Mouse (Mus musculus) kidney, adult 9 months (tissue): ENCODE measurements around the gene Atrn.
"Not testable (repeated sequence)": the region's sequence is repeated elsewhere in the genome, so short reads cannot be mapped to it uniquely, and the experiment has no call there.

Experiments
- DNase-seq: peaks from one replicate; pipeline ENCODE4 v3.0.0; 2022

The Atrn gene

DNA sequence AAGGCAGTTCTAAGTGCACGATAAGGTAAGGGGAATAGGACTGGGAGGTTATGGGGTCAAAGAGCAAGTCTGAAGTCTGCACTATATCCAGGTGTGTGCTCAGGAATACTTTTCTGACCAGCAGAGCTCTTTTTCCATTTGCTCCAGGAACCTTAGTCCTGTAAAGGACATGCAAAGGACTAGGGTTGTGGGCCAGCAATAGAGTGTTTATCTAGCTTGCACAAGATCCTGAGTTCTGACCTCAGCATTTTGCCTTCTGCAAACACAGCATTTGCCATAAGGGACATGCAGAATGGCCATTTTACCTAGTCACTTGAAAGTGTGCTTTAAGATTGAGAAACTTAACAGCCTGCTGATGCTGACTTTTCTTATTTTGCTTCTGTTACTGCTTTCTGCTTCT, 58.7 kb downstream of the Atrn start:
- DNase-seq, result no peak

DNA sequence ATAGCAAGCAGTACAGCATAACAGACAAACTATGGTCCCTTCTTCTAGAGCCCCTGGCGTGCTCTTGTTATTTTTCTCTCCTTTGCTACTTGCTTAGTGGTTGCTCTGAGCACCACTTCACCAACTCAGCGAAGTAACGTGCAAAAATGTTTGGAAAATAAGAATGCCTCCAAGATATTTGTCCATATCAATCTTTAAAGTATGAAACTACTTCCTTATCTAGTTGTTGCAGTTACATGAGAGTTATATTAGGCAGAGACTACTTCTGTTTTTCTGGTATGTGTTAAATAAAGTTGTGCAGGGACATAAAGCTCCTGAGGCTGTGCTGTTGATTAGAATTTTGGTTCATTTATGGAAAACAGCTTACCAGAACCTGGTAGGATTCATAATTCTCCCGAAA, 64.7 kb downstream of the Atrn start:
- no peak for DNase-seq

DNA sequence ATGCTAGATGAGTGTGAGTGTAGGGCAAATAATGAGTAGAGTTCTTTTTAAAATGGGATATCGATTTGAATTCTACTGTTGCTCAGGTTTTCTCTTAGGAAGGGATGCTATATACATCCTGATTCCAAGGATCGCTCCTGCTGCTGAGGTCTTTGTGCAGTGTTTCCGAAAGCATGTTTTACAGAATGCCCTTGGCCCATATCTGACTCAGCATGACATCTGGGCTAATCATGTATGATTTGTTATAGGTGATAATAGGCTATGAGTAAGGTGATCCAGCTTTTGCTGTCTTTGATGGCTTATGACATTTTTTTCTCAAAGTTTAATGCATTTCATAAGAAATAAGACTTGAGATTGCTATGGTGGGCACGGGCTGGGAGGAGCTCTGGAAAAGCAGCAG, 66.1 kb downstream of the Atrn start:
- no peak for DNase-seq

DNA sequence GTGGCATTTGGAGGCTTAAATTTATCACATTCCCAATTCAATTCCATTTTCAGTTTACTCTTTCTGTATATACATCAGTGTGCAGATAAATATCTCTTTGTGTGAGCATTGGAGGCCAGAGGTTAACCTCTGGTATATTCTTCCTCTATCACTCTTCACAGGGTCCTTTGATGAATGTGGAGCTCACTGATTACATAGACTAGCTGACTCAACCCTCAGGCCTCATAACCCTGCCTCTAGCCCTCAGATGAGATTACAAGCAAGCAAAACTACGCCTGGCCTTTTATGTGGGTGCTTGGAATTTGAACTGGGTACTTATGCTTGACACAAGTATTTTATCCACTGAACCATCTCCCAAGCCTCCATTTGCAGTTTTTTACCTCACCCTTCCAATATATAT, 68.6 kb downstream of the Atrn start:
- DNase-seq, result no peak

DNA sequence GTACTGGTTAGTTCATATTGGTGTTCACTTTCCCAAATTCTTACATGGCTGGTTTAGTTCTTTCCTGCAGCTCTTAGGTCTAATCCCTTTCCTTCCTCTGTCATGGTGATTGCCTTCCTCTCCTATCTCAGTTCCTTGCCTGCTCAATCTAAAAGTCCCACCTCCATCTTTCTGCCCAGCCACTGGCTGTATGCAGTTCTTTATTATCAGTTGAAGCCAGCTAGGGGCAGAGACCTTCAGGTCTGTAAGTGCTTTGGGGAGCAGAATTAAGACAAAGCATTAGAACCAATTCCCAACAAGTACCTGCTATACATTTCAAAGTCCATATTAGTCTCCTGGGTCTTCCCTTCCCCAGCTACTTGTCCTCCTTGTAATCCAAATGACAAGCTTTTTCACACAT, 71.3 kb downstream of the Atrn start:
- DNase-seq, result no peak

DNA sequence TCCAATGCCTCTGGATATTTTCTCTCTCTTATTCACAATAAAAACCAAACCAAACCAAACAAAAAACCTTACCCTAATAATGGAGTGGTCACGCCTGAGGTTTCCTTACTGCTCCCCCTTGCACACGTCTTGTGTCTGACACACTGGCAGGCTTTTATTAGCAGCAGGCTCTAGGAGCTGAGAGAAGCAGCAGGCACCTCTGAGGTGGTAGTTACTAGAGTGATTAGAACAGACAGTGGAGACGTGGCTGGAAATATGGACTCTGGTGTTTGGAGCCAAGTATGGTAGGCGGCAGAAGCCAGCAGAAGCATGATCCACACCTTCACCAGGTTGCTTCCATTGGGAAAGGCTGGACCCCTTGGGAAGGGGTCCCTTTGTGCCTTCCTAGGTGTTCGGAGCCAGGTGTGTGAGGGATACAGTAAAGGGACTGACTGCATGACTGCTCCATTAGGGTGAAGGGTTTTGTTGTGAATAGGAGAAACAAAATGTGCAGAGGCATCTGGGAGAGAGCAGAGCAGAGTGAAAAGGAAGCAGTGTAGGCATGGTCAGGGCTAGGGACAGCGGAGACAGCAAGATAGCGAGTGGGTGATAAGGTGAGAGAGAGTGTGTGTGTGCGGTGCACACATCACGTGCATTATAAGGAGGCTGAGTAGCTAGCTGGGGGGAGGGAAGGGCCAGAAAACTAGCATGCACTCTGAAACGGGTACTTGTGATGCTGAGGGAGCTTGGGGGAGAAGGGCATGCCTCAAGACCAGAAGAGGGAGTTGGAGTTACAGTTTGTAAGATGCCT, 72.0 kb downstream of the Atrn start:
- no peak for DNase-seq

DNA sequence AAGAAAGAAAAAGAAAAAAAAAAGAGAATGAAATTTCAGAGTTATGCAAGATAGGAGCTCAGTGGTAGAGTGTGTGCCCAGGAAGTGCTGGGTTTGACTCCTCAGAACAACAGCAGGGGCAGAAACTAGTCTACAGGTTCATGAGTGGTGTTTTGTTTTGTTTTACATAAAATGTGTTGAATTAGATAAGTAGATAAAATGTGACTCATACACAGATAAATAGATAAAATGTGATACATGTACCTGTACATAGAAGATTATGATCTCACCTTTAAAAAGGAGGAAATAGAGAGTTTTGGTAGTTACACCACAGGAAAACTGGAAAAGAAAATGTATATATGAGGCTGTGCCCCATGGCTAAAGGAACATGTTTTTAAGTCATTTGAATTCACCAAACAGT, 72.8 kb downstream of the Atrn start:
- DNase-seq, result no peak

DNA sequence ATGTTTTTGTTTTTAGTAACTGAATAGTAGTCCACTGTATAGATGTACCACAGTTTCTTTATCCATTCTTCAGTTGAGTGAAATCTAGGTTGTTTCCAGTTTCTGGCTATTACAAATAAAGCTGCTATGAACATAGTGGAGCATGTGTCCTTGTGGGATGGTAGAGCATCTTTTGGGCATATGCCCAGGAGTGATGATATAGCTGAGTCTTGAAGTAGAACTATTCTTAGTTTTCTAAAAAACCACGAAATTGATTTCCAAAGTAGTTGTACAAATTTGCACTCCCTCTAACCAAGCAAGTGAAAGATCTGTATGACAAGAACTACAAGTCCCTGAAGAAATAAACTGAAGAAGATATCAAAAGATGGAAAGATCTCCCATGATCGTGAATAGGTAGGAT, 86.5 kb downstream of the Atrn start:
- DNase-seq, result no peak

DNA sequence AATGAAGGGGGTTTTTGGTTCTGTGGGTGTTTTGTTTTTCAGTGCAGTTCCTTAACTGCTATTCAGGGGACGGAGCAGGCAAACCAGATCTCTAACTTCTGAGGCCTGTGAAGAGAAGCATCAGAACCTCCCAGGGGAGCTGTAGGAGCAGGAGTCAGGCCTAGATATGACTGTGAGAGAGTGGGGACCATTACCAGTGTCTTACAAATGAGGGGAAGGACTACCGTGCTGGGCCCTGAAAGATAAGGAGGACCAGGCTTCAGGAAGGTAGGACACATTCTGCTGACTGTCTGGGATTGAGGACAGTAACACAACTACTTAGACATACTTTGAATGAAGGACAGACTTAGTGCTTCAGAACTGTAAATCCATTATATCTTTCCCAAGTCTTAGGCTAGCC, 102.8 kb downstream of the Atrn start:
- DNase-seq, result no peak

DNA sequence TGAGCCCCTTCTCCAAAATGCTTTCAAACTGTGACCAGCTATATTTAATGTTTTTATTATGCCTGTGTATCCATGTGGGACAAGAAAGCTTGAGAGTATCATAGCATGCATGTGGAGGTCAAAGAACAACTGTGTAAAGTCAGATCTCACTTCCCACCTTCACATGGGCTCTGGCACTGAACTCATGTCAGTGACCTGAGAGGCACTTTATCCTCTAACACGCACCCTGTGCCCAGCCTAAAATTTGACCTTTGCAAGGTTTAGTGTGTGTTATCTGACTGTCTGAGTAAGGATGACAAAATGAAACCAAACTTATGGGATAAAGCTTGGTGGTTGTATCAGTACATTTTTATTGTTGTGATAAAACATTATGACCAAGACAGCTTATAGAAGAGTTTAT, 104.3 kb downstream of the Atrn start:
- DNase-seq, result no peak

DNA sequence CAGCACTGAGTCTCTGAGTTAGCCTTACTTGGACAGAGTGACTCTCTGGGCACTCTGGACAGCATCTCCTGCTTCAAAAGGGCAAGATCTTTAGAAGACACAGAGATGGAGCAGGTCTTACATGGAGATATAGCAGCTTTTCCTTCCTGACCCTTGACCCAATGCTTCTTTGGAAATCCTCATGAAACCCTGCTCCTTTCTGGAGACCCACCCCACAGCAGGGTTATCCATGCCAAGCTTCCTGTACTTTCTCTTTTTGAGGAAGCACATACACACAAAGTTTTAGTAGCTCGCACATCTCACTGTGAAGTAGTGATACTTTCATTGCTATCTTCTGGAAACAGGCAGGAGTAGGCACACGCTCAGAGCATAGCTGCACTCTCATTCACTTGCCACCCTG, 118.9 kb downstream of the Atrn start:
- no peak for DNase-seq

DNA sequence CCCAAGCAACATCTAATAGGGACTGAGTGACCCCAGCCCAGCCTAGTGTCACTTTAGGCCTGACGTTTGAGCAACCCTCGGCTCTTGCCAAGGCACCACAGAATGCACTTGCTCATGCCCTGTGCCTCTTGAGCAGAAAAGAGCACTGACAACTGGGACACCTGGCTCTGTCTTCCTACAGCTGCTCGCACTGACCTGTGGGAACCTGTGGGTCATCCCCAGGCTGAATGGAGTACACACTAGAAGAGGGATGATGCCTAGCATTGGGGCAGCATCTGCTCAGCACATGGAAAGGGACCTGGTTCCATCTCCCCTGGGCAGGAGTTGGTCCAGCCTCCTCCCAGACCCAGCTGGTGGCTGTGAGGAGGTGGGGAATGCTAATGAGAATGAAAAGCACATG, 120.6 kb downstream of the Atrn start:
- no peak for DNase-seq

DNA sequence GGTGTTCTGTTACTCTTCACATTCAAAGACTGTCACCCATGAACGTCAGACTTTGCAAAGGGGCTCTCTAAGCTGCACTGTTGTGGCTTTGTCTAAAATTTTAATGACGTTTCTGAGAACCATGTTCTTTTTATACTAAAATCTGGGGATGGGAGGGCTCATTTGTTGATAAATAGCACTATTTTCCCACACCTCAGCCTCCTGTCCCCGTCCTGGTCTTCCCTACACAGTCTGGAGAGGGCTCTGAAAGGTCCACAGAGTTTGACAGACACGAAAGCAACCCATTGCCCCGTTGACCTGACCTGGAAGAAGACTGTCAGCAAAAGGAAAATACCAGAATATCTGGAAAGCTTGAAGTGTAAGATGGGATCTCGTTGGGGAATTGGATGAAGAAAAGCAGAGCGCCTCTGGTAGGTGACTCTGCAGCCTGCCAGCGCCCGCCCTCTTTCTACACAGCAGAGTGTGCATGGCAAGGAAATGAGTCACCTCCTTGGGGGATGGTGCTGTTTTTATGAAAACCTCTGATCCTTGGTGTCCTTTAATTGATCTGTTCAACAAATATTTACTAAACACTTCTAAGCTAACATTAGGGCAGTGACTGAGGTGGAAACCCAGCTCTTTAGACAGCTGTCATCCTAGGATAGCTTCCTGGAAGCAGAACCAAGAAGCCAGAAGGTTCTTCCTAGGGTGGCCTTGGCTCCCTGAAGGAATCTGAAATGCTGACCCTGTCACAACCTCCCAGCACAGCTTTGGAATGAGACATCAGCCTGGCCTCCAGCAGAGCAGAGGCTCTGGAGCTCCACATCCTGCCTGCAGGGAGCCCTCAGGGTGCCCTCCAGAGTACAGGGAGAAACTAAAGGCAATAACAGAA, 123.0 kb downstream of the Atrn start:
- DNase-seq, result peak; percentile 16

DNA sequence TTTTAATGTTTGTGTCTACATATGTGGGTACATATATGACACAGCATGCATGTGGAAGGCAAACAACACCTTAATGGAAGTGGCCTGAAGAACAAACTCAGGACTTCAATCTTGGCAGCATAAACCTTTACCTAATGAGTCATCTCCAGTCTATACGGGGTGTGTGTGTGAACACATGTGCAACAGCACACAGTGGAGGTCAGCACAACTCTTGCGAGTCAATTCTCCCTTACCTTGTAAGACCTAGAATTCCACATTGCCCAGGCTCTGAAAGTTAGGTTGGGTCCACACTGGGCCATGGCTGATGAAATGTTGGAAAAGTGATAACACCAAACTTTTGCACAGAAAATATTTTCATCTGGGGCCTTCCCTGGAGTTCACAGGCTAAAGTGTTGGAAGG, 124.3 kb downstream of the Atrn start:
- DNase-seq, result no peak

DNA sequence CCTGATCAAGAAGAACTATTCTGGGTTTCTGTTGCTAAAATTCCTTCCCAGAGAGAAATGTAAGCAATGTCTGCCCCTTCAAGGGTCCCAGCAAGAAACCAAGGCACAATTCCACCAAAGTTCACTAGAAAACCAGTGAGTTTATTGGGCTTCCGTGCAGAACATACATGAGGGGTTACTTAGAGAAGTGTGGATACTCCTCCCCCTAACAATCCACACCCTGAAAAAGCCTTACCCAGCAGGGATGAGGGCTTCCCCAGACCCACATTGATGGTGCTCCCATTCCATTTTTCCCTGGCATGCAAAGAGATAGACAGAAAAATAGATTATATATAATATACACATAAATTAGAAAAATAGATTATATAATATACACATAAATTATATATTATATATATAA, 124.7 kb downstream of the Atrn start:
- no peak for DNase-seq

DNA sequence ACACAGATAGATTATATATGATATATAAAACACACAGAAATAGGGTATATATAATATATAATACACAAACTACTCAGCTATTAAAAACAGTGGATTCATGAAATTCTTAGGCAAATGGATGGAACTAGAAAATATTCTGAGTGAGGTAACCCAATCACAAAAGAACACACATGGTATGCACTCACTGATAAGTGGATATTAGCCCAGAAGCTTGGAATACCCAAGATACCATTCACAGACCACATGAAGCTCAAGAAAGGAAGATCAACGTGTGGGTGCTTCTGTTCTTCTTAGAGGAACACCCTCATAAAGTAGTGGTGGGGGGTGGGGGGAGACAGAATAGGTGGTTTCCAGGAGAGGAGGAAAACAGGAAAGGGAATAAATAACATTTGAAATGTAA, 125.1 kb downstream of the Atrn start:
- DNase-seq, result not testable (repeated sequence)

DNA sequence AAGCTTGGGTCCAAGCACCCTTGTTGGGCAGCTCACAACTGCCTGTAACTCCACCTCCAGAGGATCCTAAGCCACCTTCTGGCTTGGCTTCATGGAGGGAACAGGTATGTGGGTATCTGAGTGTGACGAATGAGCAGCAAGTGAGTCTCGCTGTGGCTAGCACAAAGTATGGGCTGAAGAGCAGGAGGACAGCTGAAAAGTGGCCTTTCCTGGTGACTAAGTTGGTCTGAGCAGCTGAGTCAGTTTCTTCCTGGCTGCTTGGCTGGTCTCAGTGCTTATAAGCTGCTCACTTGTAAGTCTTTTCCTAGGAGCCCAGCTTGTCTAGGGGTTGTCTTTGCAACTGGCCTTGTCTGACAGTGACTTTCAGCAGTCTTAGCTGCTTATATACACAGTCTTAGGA, 130.0 kb downstream of the Atrn start:
- DNase-seq, result no peak

DNA sequence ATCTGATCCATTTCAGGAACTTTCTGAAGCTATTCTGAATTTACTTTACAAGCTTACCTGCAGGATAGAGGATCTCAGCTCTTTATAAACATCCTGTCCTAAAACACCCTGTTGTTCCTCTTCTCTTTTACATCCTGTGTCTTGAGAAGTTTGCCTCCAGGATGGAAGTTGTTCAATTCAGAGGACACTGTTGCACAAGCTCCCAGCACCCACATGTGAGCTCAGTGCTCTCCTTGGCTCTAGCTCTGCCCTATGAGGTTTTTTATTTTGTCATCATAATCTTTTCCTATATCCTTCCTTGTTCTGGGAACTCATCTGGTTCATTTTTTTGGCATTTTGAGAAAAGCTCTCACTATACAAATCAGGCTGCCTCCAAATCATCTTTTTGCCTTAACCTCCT, 130.5 kb downstream of the Atrn start:
- no peak for DNase-seq

DNA sequence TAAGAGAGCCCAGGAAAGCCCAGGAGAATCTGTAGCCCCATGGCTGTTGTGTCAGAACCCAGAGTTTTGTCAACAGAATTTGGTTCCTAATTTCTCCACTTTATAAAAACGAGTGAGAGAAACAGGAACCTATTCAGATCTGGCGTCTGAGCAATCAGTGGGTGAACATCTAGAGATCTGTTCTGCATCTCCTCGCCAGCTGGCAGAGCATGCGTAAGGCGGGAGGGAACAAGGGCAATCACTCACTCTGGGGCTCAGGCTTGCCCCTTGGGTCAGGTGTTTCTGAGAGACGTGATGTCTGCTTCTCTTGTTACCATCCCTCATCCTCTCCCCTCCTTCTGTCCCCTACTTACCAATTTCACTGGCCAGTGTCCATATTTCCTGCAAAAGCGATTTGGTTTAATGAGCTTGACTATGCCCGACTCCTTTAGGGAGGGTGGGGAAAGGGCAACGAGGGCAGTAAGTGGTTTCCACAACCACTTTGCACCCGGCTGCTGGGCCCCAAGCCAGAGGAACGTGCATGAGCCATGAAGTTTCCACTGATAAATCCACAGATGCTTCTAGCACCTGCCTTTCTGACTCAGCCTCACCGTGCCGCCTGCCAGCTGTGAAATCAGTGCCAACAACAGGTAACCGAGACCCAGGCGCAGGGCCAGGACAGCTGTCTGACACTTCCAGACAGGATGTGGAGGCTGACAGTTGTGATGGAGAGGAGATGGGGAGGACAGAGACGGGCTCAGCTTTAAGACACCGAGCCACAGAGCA, 131.1 kb downstream of the Atrn start:
- peak; percentile 33 for DNase-seq

DNA sequence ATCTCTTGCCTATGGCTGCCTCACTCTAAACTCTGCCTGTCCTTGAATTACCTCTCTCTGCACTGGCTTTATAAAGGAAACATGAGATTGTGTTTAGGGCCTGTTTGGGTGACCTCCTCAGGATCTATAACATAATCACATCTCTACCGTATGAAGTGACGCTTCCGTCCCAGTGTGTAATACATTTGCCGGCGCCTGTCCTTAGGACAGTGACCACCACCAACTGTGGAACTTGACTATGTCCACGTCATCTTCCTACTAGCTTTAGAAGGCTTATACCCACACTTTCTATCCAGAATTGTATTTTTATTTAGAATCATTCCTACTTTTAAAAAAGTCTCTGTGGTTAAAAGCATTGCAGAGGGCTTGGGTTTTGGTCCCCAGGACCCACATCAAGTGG, 131.9 kb downstream of the Atrn start:
- no peak for DNase-seq

DNA sequence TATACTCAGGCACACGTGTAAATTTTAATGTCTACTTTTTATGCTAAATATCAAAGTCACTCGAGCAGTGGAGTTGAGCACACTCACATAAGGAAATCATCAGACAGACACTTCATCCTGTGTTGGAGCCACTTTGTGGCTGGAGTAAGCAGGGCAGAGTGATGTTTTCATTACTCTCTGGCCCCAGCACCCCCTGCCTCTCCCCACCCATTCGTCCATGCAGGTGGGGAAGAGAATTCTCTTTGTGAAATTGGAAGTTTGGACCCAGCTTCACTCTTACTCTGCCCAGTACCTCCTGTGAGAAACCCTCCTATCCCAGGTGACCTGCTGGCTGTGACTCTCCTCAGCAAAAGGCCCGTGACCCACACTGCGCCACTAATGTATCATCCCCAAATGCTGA, 132.4 kb downstream of the Atrn start:
- no peak for DNase-seq

DNA sequence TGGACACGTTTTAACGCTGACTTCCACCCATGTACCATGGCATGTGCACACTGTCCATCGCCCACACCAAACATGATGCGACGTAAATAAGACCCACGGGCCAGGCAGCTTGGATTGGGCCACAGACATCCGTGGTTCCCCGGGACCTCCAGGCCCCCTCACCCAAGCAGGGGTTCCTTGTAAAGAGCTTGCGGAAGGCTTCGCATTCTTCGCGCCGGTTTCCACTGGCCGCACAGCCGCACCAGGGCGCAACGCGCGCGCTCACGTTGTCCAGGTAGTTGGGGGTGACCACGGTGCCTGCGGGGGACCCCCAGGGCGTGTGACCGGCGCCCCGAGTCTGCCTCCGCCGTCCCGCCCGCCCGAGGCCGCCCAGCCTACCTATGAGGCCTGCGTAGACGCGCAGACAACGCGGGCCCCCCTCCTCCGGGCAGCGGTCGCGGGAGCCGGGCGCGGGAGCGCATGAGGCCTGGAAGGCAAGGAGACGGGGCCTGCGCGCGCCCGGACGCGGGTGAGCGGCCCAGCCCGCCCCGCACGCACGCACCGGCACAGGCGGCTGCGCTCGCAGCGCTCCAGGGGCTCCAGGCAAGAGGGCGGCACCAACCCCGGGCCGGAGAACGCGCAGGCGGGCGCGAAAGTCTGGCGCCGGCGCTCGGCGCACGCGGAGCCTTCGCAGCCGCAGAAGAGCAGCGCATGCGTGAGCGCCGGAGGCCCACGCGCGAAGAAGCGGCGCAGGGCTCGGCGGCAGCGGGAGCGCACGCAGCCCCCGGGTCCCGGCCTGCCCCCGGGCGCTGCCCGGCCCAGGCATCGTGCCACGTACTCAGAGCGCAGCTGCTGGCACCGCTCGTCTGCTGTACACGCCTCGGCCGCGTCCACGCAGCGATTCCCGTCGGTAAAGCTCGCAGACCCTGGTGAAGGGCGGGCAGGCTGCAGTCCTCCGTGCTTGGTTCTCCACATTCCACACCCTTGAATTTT, 134.8 kb downstream of the Atrn start:
- no peak for DNase-seq
